Mouse (Mus musculus) embryo, embryonic 9.5 days (tissue): ENCODE measurements around the gene Frmpd1.

Source experiments
- DNase-seq: peaks from one replicate; pipeline ENCODE4 v3.0.0-alpha.2; 2017; ENCODE audit errors: extremely low spot score

Frmpd1 gene

DNA sequence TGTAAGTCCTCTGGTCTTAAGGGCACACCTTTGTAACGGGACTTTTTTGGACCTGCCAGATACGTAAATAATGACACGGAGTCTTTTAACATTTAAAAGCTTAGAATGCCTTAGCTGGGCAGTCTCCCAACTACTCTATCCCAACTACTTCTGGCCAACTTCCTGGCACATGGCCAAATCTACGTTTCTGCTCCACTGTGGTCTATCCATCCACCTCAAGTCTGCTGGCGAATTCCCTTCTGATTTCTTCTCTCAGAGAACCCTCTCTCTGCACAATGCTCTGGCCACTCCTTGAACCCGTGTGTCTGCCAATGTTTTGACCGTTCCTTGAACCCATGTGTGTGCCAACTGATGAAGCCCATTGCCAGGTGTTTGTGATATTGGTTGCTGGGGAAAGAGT is 146.5 kb downstream of the Frmpd1 start:
- no peak for DNase-seq

- no peak for DNase-seq
Observed at GRCm38 (mm10) chr4:45332466-45332865, 147.8 kb downstream of the Frmpd1 start.
